Mouse (Mus musculus) liver, postnatal 0 days (tissue): ENCODE measurements around the gene Acacb.

Experiments
- CTCF ChIP-seq: sonication (generic); IDR thresholded peaks from 2 replicates; pipeline ENCODE4 v1.5.1; 2016; ENCODE audit warnings: antibody characterized with exemption, low read depth
- EP300 ChIP-seq: IDR thresholded peaks from 2 replicates; pipeline ENCODE4 v1.6.1; 2016; ENCODE audit warnings: antibody characterized with exemption, low read depth, mild to moderate bottlenecking

- TF ChIP-seq EP300 (no peak), CTCF (no peak)
These were observed 8.7 kb upstream of the Acacb start for GRCm38 (mm10) chr5:114137481-114138276.
